Mouse (Mus musculus) heart, adult 8-10 months (tissue): ENCODE data around the gene Xrcc3. TPM values are rescaled to one million over a fixed set of nuclear protein-coding genes. Genes with fewer than 3 reads are reported as not detected.

Experiments
- DNase-seq: peaks from one replicate; pipeline ENCODE4 v3.0.0; 2022; ENCODE audit warnings: low spot score
- total RNA-seq, 4 experiments: library from RNA; stranded (reverse); gene quantifications; 2 replicates each; pipeline ENCODE4 v1.2.4; 2022

Gene Xrcc3
- total RNA-seq, result 1 to 10 TPM in 1 of 4 experiments, under 1 TPM in 3; 0.54 to 1.1 (median 0.77) TPM

- DNase-seq, result peak; percentile 99
Measured at GRCm38 (mm10) chr12:111813766-111814617, at the start of gene Xrcc3, which contains the start of gene Zfyve21. TSS of gene Xrcc3 (minus strand) at chr12:111813873. TSS of gene Zfyve21 (plus strand) at chr12:111814170.

DNA sequence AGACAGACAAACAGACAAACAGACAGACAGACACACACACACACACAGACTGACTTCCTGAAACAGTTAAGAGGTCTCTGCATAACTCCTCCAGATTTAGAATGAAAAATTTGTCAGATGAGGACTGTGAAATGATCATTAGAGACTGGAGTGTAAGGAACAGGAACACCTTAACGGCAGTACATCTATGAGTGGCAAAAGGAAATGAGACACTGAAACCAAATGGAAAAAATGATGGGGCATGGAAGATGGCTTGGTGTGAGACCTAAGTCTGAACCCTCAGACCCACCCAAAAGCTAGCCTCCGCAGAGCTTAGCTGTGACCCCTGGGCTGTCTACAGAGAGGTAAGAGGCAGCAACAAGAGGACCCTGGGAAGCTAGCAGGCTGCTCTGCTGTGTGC is 41.8 kb upstream of the Xrcc3 start:
- no peak for DNase-seq

DNA sequence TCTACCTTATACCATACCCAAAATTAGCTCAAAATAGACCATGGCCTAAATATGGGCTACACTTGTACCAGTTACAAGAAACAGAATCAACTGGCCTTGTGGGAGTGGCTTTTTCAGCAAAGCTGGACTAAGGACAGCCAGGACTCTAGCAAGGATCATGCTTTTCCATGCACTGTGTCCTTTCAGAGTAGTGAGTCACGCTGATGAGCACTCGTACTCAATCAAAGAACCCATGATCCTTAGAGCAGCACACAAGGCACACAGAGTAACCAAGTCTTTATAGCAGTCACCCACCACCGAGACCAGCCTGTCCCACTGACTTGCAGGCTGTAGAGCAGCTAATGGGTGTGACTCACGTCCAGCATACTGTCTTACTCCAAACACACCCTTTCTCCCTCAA is 39.9 kb upstream of the Xrcc3 start:
- DNase-seq, result no peak

DNA sequence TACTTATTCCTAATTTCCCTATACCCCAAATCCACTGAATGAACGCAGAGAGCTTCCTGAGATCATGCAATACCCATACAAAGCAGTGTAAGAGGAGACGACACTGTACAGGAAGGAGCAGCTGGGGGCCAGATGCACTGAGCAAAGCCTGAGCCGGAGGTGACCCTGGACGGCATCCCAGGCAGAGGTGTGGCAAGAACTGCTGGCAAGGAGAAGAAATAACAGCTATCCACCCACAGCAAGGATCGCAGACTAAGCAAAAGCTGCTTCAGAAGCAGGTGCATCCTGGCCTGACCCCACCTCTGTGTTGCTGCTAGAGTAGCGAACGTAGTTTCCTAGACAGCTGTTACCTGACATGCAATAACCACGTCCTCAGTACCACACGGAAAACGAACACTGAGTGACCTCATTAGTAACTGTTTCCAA is 39.4 kb upstream of the Xrcc3 start:
- peak; percentile 64 for DNase-seq

- DNase-seq, result no peak
Measured at GRCm38 (mm10) chr12:111851745-111852144, 38.1 kb upstream of the Xrcc3 start.

- DNase-seq, result no peak
Measured at GRCm38 (mm10) chr12:111851235-111851634, 37.6 kb upstream of the Xrcc3 start.

DNA sequence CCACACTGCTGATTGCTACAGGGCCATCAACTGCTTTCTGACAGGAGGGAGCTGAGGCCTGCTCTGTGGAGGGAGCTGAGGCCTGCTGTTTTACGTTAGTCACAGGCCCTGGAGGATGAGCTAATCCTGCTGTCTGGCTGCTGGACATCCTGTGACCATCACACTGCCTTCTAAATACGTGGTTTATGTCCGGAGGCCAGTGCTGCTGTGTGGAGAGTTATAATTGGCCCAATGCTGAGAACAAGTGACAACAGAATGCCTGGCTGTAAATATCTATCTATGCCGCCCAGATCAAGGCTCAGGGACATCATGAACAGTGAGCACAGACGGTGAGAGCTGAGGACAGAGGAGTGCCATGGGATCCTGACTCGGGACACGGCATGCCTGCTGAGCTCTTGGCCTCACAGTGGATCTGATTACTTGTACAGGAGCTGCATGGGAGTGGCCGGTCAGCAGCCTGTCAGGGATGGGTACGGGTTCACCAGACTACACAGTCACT is 34.7 kb upstream of the Xrcc3 start:
- DNase-seq, result peak; percentile 28

GRCm38 (mm10) chr12:111846815-111847214 is 33.1 kb upstream of the Xrcc3 start:
- DNase-seq, result no peak

DNA sequence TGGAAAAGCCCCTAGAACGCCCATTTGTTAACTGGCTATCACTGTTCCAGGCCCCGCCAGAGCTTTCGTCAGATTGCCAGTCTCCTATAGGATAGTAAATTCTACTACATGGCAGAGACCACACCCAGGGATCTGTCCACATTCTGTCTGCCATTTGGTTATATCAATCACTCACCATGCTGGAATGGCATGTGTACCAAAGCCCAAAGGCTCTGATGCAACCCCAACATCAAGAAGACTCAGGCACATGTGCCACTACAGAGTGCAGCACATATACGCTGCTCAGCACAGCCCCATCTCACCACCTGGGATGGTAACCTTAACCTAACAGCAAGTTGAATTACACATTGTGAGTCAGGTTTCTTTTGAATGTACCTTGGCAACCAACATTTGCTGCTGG is 32.3 kb upstream of the Xrcc3 start:
- no peak for DNase-seq

DNA sequence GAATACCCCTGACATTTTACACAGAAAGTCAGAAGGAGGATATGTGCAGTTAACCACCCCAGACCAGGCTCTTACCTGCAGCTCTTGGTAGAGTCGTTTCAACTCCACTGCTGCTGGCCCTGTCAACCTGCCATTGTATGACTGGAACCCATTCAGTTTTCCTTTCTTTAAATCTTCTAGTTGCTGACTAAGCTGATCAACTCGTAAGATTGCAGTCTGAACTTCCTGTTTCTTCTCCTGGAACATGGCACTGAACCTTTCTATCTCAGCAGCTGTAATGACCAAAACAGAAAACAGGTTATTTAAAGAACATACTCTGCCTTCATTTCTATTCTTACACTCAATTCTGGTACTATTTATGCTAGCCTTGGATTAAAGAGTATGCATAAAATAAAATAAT is 29.8 kb upstream of the Xrcc3 start:
- DNase-seq, result no peak

DNA sequence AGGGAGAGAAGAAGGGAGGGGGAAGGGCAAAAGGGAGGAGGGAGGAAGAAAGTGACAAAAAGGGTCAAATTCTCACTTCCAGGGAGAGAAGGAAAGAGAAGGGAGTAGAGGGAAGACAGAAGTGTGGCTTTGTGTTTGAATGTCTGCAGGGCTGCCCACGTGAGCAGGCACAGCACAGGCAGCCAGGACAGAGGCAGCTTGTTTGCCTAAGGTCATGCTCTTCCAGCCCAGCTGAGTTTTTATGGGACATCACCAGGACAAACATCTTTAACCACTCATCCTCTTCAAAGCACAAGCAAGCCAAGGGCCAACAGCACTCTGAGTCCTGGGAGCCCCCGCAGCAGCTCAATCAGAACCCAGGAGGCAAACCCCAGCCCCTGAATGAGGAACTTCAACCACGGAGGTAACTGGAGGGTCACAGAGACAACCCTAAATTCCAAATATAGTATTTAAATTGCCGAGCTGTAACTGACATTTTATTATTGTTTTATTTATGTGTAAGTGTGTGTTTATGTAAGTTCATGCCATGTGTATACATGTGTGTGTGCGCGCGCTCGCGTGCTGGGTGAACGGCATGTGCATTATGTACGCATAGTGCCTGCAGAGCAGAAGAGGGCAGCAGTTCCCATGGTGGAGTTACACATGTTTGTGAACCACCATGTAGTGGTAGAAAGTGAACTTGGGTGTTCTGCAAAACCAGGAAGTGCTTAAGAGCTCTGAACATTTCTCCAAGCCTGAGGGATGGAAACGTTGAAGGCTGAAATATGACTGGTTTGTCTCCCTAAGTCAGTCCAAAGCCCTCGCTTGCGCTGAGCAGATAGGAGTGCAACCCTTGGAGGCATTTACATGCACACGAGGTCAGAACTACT is 29.1 kb upstream of the Xrcc3 start:
- DNase-seq, result no peak

- no peak for DNase-seq
Measured at GRCm38 (mm10) chr12:111833457-111833856, 19.8 kb upstream of the Xrcc3 start.

DNA sequence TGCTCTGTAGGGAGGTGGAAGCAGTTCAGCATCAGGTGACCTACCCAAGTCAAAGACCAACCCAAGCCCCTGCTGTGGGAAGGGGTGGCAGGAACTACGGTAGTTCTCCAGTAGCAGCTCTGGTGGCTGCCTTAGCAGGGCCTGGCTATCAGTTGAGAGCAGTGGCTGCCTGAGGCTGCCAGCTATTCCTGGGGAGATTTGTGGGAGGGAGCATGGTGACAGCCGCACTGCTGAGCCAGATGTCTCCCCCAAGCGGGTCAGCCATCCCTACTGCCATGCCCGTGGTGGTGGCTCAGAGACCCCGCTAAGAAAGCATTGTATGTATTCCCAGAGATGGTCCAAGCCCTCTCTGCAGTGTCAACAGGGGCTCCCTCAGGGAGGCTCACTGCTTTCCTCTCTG is 19.0 kb upstream of the Xrcc3 start:
- no peak for DNase-seq

DNA sequence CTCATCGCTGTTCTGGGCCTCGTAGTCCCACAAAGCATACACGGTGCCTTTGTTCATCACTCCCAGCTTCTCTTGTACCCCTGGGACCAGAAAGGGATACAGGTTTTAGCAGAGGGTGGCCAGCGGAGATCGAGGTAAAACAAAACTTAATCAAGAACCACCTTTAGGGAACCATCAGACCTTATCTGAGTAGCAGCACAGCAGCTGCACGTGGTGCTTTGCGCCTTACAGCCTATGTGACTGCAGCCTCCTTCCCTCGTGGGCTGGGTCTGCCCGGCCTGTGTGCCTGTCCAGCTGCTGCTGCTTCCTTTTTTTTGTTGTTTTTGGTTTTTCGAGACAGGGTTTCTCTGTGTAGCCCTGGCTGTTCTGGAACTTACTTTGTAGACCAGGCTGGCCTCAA is 16.7 kb upstream of the Xrcc3 start:
- DNase-seq, result no peak

DNA sequence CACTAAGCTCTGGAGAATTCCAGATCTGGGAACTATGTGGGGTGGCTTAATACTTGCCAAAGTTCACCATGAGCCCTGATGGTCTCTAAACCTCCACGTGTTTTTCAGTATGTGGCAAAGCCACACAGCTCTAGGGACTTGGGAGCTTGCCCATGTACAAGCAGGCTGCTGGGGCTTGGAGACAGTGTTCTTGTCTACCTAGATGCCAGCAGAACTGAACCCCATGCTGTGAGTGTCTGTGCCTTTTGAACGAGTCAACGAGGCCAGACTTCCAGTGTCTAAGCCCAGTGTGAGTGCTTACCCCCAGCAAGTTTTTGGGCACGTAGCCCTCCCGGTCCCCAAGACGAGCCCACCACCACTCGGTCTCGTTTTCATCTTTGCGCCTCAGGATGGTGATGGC is 16.3 kb upstream of the Xrcc3 start:
- DNase-seq, result no peak

DNA sequence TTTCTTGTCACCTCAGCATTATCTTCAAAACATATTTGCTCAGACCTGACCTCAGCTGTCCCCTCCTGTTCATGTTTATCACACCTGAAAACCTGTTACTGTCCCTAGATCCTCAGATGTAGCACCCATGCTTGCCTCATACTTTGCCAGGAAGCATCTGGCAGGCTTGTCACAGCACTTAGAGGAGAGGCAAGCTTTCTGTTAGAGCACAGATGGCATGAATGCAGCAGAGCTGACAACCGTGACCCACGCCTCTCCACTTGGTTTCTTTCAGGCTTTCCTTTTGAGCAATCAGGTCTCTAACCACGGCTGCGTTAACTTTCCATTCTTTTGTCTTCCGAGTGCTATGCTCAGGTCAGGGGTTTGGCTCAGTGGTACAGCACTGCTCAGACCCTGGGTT is 15.8 kb upstream of the Xrcc3 start:
- DNase-seq, result no peak

- no peak for DNase-seq
Measured at GRCm38 (mm10) chr12:111827556-111827955, 13.9 kb upstream of the Xrcc3 start.

GRCm38 (mm10) chr12:111821931-111822330 is 8.3 kb upstream of the Xrcc3 start:
- DNase-seq, result no peak

DNA sequence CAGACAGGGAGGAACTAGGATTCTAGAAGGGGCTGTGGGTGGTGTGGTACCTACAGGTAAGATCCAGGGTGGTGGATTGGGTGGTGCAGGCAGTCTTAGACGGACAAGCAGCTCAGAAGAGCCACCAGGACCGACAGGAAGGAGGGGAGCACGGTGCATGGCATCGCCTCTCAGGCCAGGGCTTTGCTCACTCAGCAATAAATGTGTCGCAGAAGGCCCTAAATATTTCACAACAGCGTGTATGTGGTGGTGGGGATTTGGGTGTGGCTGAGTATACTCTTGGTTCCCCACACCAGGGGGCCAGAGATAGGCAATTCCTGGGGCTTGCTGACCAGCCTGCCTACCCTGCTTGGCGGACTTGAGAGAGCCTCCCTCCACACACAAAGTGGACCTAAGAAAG is 7.0 kb upstream of the Xrcc3 start:
- no peak for DNase-seq

DNA sequence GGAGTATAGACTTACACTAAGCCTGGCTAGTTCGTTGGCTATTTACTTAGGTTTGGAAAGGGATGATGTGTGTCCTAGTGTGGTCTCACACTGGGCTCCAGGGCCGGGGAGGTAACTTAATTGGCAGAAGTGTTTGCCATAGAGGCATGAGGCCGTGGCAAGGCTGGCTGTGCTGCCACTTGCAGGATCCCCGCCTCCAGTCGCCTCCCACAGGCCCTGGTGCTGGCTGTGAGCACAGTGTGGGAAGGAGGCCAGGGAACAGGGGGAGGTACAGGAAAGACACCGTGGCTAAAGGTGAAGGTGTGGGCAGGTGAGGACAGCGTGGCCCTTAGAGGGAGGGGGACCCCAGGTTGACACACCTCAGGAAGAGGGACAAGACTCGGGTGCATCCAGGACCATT is 6.3 kb upstream of the Xrcc3 start:
- no peak for DNase-seq

GRCm38 (mm10) chr12:111817991-111818390 is 4.3 kb upstream of the Xrcc3 start:
- no peak for DNase-seq

DNA sequence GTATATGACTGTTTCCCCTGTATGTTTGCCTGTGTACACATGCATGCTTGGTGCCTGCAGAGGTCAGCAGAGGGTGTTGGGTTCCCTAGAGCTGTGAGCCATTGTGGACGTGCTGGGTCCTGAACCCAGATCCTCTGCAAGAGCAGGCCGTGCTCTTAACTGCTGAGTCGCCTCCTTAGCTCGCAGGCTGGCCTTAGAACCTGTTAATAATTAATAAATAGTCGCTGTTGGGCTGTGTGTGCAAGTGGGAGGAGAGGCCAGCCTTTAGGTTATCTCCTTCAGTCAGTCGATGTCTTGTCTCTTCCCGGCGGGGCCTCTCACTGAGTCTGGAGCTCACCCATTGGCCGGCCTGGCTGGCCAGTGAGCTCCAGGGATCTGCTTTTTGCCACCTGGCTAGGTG is 3.3 kb upstream of the Xrcc3 start:
- DNase-seq, result no peak
